Mouse (Mus musculus): Measurements from ENCODE around the gene Vmn1r191. TPM values are rescaled to one million over a fixed set of nuclear protein-coding genes. Genes with fewer than 3 reads are reported as not detected.
"Not testable (repeated sequence)": the region's sequence is repeated elsewhere in the genome, so short reads cannot be mapped to it uniquely, and the experiment has no call there.

Vmn1r191 gene
- not detected in 2 replicates for polyA plus RNA-seq (2011; ENCODE audit: insufficient read length, low read depth, missing spikeins)

DNA sequence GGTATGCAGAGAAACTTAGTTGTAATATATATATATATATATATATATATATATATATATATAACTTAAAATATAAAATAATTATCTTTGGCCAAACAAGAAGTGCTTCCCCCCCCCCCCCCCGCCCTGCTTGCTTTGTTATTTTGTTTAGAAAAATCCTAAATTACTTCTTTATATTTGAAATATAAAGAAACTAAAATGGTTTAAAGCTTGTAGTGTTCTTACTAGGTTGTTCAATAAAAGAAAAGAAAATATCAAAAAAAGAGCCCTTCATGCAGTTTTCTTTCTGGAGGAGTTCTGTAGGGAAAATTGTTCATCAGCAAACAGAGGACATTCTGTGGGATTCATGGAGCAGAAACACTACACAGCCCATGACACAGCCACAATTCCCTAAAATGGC is at the start of gene Vmn1r191:
Gene Vmn1r191, minus strand, starts transcription at position 101 of the 400 bp plus-strand sequence.
- no peaks in the 10 kb centered on the region for H3K4me1 ChIP-seq (ENCODE audit: control insufficient read depth, insufficient read depth, low read length)
- TF ChIP-seq CTCF (IDR thresholded peaks at IDR 0.05; ENCODE audit: borderline replicate concordance, insufficient read depth, low read length) (no peak), POLR2A (IDR thresholded peaks at IDR 0.05; ENCODE audit: low read depth, low read length) (no peak)
- no peak within 1 kb of the TSS for H3K4me3 ChIP-seq (ENCODE audit: insufficient read depth, low read length)
- H3K27ac ChIP-seq (ENCODE audit: insufficient read depth, low read length), result no peak within 1 kb of the TSS

DNA sequence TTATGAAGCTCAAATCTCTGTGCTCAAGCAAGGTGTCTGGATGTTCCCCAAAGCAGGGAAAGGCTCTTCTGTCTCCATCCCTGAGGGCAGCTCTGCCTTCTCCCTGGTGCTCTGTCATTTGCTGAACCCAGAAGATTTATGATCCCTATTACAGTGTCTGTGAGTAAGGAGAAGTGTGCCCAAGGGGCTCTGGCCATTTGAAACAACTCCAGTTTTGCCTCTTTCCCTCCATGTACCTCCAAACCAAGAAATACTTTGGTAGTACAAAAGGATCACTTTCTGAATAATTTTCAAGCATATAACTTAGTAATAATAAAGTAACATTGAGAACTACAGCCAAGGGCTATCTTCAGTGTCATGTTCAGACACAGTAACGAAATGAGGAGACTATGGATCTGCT is 39.3 kb upstream of the Vmn1r191 start, which contains the start of gene Vmn1r193:
Gene Vmn1r193, minus strand, starts transcription at position 101 of the 400 bp plus-strand sequence.
- H3K27ac ChIP-seq (ENCODE audit: insufficient read depth, low read length); H3K4me1 ChIP-seq (ENCODE audit: control insufficient read depth, insufficient read depth, low read length); H3K4me3 ChIP-seq (ENCODE audit: insufficient read depth, low read length): not testable (repeated sequence)

DNA sequence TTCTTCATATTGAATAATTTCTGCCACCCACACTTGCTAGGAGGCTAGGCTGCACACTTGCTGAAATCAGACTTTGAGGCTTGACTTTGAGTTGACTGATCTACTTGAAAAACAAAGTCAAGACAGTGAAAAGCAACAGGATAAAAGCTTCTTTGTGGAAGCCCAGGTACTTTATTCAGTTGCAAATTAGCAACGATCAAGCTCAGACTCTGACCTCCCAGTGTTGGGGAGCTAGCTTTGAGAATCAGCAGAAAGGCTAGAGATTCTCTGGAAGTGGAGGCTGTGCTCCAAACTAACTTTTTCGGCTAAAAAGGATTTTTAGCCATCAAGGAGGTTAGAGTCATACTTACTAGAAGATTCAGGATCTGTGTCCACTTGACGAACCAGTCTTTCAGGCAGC is 9.0 kb upstream of the Vmn1r191 start:
- H3K27ac ChIP-seq (ENCODE audit: insufficient read depth, low read length); H3K4me1 ChIP-seq (ENCODE audit: control insufficient read depth, insufficient read depth, low read length); H3K4me3 ChIP-seq (ENCODE audit: insufficient read depth, low read length): not testable (repeated sequence)

DNA sequence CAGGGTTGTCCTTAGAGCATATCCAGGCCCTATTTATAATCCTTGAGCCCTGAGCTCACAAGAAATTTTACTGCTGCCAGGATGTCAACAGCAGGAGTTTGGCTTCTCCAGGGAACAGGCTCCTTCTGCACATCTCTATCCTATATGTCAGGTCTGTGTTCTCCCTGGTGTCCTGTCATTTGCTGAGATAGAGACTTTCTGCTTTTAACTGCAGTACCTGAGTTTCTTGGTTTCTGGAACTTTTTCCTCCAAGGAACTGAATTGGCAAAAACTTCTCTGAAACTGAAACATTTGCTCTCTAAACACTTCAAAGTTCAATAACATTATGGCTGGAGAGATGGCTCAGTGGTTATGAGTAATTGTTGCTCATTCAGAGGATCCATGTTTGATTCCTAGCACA is 7.3 kb upstream of the Vmn1r191 start, which contains the start of gene Vmn1r192:
Gene Vmn1r192, minus strand, starts transcription at position 101 of the 400 bp plus-strand sequence.
- TF ChIP-seq CTCF (IDR thresholded peaks at IDR 0.05; ENCODE audit: borderline replicate concordance, insufficient read depth, low read length), result no peak
- TF ChIP-seq POLR2A (IDR thresholded peaks at IDR 0.05; ENCODE audit: low read depth, low read length), result no peak
- H3K27ac ChIP-seq (ENCODE audit: insufficient read depth, low read length), result no peak within 1 kb of the TSS
- H3K4me1 ChIP-seq (ENCODE audit: control insufficient read depth, insufficient read depth, low read length), result no peaks in the 10 kb centered on the region
- H3K4me3 ChIP-seq (ENCODE audit: insufficient read depth, low read length), result no peak within 1 kb of the TSS

DNA sequence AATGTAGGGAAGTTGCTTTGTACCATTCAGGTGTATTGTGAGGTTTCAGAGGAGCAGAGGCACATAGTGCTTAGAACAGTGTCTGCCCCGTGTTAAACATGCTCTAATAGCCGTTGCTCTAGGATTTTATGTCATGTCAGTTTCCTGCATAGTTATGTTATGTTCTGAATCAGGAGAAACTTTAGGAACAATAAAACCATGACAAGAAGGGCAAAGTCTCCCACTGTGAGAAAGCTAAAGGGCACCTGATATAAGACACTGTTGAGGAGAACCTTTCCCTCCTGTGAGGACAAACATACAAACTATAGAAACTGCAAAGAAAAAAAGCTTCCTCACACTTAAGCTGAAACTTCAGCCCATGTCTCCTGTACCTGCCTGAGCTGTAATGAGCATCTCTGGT is 6.6 kb upstream of the Vmn1r191 start:
- H3K4me1 ChIP-seq (ENCODE audit: control insufficient read depth, insufficient read depth, low read length), result no peaks in the 10 kb centered on the region
- no peak overlapping the region for H3K4me3 ChIP-seq (ENCODE audit: insufficient read depth, low read length)
- H3K27ac ChIP-seq (ENCODE audit: insufficient read depth, low read length), result no peak overlapping the region
- TF ChIP-seq CTCF (IDR thresholded peaks at IDR 0.05; ENCODE audit: borderline replicate concordance, insufficient read depth, low read length) (no peak), POLR2A (IDR thresholded peaks at IDR 0.05; ENCODE audit: low read depth, low read length) (no peak)

DNA sequence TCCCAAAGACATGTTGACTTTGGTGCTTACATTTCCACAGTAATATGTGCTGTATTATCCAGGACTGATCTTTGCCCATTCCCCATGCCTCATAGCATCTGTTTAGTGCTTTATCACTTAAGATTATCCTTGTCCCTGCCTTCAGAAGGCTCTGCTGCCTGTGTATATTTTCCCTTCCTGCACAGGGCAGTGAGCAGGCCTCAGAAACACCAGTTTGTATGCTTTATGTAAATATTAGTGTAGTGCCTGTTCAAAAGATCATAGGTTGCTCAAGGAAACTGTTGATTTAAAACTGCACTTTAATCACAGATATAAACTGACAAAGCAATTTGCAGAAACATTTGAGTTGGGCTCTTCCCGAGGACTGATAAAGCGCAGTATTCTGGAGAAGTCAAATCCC is 5.5 kb upstream of the Vmn1r191 start:
- no peak for TF ChIP-seq CTCF (IDR thresholded peaks at IDR 0.05; ENCODE audit: borderline replicate concordance, insufficient read depth, low read length)
- TF ChIP-seq POLR2A (IDR thresholded peaks at IDR 0.05; ENCODE audit: low read depth, low read length), result no peak
- Histone ChIP-seq H3K4me3 (ENCODE audit: insufficient read depth, low read length) (no peak overlapping the region), H3K4me1 (ENCODE audit: control insufficient read depth, insufficient read depth, low read length) (no peaks in the 10 kb centered on the region), H3K27ac (ENCODE audit: insufficient read depth, low read length) (no peak overlapping the region)

DNA sequence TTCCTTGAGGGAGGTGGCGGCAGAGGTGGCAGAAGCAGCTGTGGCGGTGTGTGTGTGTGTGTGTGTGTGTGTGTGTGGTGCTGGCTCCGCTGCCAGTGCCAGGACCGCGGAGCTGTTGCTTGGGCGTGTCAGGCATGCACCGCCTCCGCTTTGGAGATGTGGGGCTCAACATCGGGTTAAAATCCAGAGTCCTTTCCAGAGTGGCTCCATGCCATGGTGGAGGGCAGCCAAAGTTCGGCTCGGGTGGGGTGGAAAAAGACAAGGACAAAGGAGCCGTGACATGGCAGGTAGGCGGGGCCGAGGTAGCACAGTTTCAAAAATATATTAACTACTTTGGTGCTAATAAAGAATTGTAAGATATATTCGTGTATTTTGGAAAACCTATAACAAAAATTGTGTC is 15.4 kb downstream of the Vmn1r191 start:
- no peak overlapping the region for H3K4me3 ChIP-seq (ENCODE audit: insufficient read depth, low read length)
- no peak for TF ChIP-seq POLR2A (IDR thresholded peaks at IDR 0.05; ENCODE audit: low read depth, low read length)
- TF ChIP-seq CTCF (IDR thresholded peaks at IDR 0.05; ENCODE audit: borderline replicate concordance, insufficient read depth, low read length), result no peak
- no peaks in the 10 kb centered on the region for H3K4me1 ChIP-seq (ENCODE audit: control insufficient read depth, insufficient read depth, low read length)
- no peak overlapping the region for H3K27ac ChIP-seq (ENCODE audit: insufficient read depth, low read length)

DNA sequence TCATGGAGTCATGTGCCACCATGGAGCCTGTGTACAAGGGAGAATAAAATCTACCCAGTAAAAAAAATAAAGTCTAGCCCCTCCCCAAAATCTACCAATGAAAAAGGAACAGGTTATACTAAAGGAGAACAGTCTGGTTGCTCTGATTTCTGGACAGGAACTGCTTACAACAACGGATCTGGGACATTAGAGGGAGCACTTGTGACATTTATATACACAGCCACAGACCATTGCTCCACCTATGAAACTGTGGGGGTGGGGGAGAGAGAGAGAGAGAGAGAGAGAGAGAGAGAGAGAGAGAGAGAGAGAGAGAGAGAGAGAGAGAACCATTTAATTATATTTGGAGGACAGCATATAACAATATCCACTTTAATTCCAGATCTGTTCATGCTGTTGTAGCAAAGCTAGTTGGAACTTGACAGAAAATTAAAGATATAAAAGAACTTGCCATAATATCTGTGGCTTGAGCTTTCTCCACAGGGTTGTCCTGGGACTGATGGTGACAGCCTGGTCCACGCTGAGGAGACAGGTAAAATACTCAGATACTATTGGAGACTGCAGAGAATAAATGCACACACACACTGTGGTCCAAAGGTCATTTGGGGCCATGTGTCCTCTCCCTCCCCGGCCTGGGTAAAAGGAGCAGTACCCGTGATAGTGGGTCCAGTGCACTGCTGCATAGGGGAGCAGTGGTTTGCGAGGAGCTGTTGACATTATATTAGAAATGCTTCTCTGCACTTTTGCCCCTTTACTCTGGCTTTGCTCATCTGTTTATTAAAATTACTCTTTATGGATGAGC is 47.1 kb downstream of the Vmn1r191 start:
- H3K4me1 ChIP-seq (ENCODE audit: control insufficient read depth, insufficient read depth, low read length); H3K4me3 ChIP-seq (ENCODE audit: insufficient read depth, low read length); H3K27ac ChIP-seq (ENCODE audit: insufficient read depth, low read length): not testable (repeated sequence)

Other genes with a start within 250 kb of the Vmn1r191 start
- gene Zfp184, start 238.9 kb downstream of the Vmn1r191 start, polyA plus RNA-seq (2011; ENCODE audit: insufficient read length, low read depth, missing spikeins), result 2.9 and 5.0 TPM in 2 replicates
- gene Pom121l2, start 202.8 kb downstream of the Vmn1r191 start, polyA plus RNA-seq (2011; ENCODE audit: insufficient read length, low read depth, missing spikeins), result 0.23 and 0.32 TPM in 2 replicates
- 0.37 and 0.98 TPM in 2 replicates for gene Prss16, start 174.2 kb downstream of the Vmn1r191 start, polyA plus RNA-seq (2011; ENCODE audit: insufficient read length, low read depth, missing spikeins)
- 1.3 TPM in 1 of 2 replicates, not detected in the other for gene Hist1h2ah, start 148.4 kb downstream of the Vmn1r191 start, polyA plus RNA-seq (2011; ENCODE audit: insufficient read length, low read depth, missing spikeins)
- 16.3 and 22.3 TPM in 2 replicates for gene Hist1h2bk, start 148.1 kb downstream of the Vmn1r191 start, polyA plus RNA-seq (2011; ENCODE audit: insufficient read length, low read depth, missing spikeins)
- gene Hist1h4i, start 142.6 kb downstream of the Vmn1r191 start, polyA plus RNA-seq (2011; ENCODE audit: insufficient read length, low read depth, missing spikeins), result 5.6 and 9.1 TPM in 2 replicates
- gene Hist1h2ag, start 141.0 kb downstream of the Vmn1r191 start, polyA plus RNA-seq (2011; ENCODE audit: insufficient read length, low read depth, missing spikeins), result 2.6 TPM in 1 of 2 replicates, not detected in the other
- 4.1 and 8.4 TPM in 2 replicates for gene Hist1h2bj, start 140.8 kb downstream of the Vmn1r191 start, polyA plus RNA-seq (2011; ENCODE audit: insufficient read length, low read depth, missing spikeins)
- gene Vmn1r188, start 99.5 kb downstream of the Vmn1r191 start, polyA plus RNA-seq (2011; ENCODE audit: insufficient read length, low read depth, missing spikeins), result not detected in 2 replicates
- gene Vmn1r189, start 78.1 kb downstream of the Vmn1r191 start, polyA plus RNA-seq (2011; ENCODE audit: insufficient read length, low read depth, missing spikeins), result not detected in 2 replicates
- gene Vmn1r192, start 7.2 kb upstream of the Vmn1r191 start, polyA plus RNA-seq (2011; ENCODE audit: insufficient read length, low read depth, missing spikeins), result not detected in 2 replicates
- gene Vmn1r193, start 39.2 kb upstream of the Vmn1r191 start, polyA plus RNA-seq (2011; ENCODE audit: insufficient read length, low read depth, missing spikeins), result not detected in 2 replicates
- not detected in 2 replicates for gene Vmn1r194, start 60.2 kb upstream of the Vmn1r191 start, polyA plus RNA-seq (2011; ENCODE audit: insufficient read length, low read depth, missing spikeins)
- not detected in 2 replicates for gene Vmn1r195, start 86.6 kb upstream of the Vmn1r191 start, polyA plus RNA-seq (2011; ENCODE audit: insufficient read length, low read depth, missing spikeins)
- gene Vmn1r196, start 106.0 kb upstream of the Vmn1r191 start, polyA plus RNA-seq (2011; ENCODE audit: insufficient read length, low read depth, missing spikeins), result not detected in 2 replicates
- gene Vmn1r197, start 140.6 kb upstream of the Vmn1r191 start, polyA plus RNA-seq (2011; ENCODE audit: insufficient read length, low read depth, missing spikeins), result not detected in 2 replicates
- not detected in 2 replicates for gene Vmn1r198, start 166.4 kb upstream of the Vmn1r191 start, polyA plus RNA-seq (2011; ENCODE audit: insufficient read length, low read depth, missing spikeins)
- gene Vmn1r199, start 195.8 kb upstream of the Vmn1r191 start, polyA plus RNA-seq (2011; ENCODE audit: insufficient read length, low read depth, missing spikeins), result not detected in 2 replicates
- gene Vmn1r200, start 206.4 kb upstream of the Vmn1r191 start, polyA plus RNA-seq (2011; ENCODE audit: insufficient read length, low read depth, missing spikeins), result not detected in 2 replicates